Mouse (Mus musculus) testis, adult 2 months (tissue): ENCODE data around the gene Camta1. TPM values are rescaled to one million over a fixed set of nuclear protein-coding genes. Genes with fewer than 3 reads are reported as not detected.

Source experiments
- H3K27ac ChIP-seq: fragments of 200-500 bp; 2 replicates; pipeline ENCODE4 v1.5.1; 2012; ENCODE audit warnings: low read depth, low read length; ENCODE audit not compliant: control insufficient read depth, insufficient read depth
- H3K27me3 ChIP-seq: fragments of 200-500 bp; 2 replicates; pipeline ENCODE4 v1.6.1; 2012; ENCODE audit warnings: mild to moderate bottlenecking, low read length, moderate library complexity; ENCODE audit not compliant: control insufficient read depth, insufficient read depth
- H3K36me3 ChIP-seq: fragments of 200-500 bp; 2 replicates; pipeline ENCODE4 v1.6.1; 2012; ENCODE audit warnings: mild to moderate bottlenecking, low read length; ENCODE audit not compliant: control insufficient read depth, insufficient read depth
- H3K4me1 ChIP-seq: fragments of 200-500 bp; 2 replicates; pipeline ENCODE4 v1.6.1; 2012; ENCODE audit warnings: low read length; ENCODE audit not compliant: control insufficient read depth, insufficient read depth
- H3K4me3 ChIP-seq: fragments of 200-500 bp; 2 replicates; pipeline ENCODE4 v1.5.1; 2012; ENCODE audit warnings: low read depth, mild to moderate bottlenecking, low read length, moderate library complexity, mixed read lengths; ENCODE audit not compliant: control insufficient read depth
- CTCF ChIP-seq: fragments of 200-500 bp; IDR thresholded peaks from 2 replicates; pipeline ENCODE4 v1.5.1; 2012; ENCODE audit warnings: low read depth, mild to moderate bottlenecking, inconsistent platforms, low read length, moderate library complexity; ENCODE audit not compliant: control insufficient read depth, insufficient read depth, insufficient replicate concordance
- POLR2A ChIP-seq: fragments of 200-500 bp; IDR thresholded peaks from 2 replicates; pipeline ENCODE4 v1.6.1; 2012; ENCODE audit warnings: low read depth, mild to moderate bottlenecking, inconsistent platforms, low read length, moderate library complexity; ENCODE audit not compliant: control insufficient read depth
- polyA plus RNA-seq: library from polyadenylated mRNA; depleted of rRNA; stranded (reverse); fragments of >200 nt; gene quantifications from 2 replicates; pipeline ENCODE4 v1.2.3, GENCODE M21; 2012

Camta1 gene
- polyA plus RNA-seq, 1 experiment, result 15.4 TPM

DNA sequence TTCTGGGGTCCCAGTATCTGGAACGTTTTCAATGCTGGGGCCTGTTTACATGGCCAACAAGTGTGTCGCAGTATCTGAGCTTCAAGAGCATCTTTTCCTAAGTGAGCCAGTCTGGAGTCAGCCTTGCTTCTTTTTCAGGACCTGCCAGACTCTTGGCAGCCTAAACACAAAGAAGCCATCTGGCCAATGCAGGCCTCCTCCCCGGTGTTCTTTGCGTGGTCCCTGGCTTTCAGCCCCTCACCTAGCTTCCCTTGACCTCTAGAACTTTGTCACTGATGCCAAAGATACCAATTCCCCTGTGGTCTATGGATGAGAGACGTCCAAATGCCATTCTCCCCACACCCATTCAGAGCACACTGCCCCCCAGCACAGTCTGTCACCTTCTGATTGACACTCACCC is 289.0 kb downstream of the Camta1 start:
- Histone ChIP-seq H3K4me1 (no peaks in the 10 kb centered on the region), H3K36me3 (no peaks in the 10 kb centered on the region), H3K27ac (no peak overlapping the region), H3K4me3 (no peak overlapping the region), H3K27me3 (no peaks in the 10 kb centered on the region)
- TF ChIP-seq POLR2A (no peak), CTCF (no peak)

DNA sequence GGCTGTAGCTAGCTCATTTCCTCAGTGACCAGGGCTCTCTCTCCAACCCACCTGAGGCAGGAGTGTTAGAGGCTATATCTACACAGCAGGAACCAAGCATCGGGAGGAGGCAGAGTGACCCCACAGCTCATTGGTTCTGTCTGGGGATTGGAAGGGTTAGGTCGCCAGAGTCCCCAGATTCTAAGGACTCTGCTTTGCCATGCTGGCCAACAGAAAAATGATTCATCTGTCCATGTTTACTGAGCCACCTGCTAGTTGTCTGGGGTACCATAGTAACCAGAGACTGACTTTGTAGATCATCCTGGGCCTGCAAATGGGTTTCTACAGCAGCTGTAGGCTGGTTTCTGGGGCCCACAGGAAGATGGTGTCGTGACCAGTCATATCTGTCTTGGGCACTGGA is 292.1 kb downstream of the Camta1 start:
- no peak overlapping the region for H3K4me3 ChIP-seq
- no peaks in the 10 kb centered on the region for H3K27me3 ChIP-seq
- TF ChIP-seq CTCF, result no peak
- TF ChIP-seq POLR2A, result no peak
- no peaks in the 10 kb centered on the region for H3K36me3 ChIP-seq
- H3K27ac ChIP-seq, result no peak overlapping the region
- H3K4me1 ChIP-seq, result no peaks in the 10 kb centered on the region

DNA sequence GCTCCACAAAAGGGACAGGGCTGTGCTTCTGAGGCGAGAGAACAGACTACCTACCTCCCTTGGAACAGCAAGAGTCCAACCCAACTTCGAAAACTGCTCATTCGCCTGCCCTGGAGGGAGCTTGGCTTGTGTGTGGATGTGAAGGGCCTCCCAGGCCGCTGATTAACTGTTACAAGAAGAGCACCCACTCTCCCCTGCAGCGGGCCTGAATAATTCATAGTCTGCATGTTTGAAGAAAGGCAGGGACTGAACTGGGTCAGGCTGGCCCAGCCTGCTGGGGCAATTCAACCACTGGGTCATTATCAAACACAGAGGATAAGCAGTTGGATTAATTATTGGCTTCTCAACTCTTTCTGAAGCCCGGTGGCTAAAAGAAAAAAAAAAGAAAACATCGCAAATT is 292.8 kb downstream of the Camta1 start:
- no peaks in the 10 kb centered on the region for H3K27me3 ChIP-seq
- H3K4me1 ChIP-seq, result no peaks in the 10 kb centered on the region
- no peaks in the 10 kb centered on the region for H3K36me3 ChIP-seq
- no peak for TF ChIP-seq CTCF
- no peak for TF ChIP-seq POLR2A
- H3K27ac ChIP-seq, result no peak overlapping the region
- H3K4me3 ChIP-seq, result no peak overlapping the region

DNA sequence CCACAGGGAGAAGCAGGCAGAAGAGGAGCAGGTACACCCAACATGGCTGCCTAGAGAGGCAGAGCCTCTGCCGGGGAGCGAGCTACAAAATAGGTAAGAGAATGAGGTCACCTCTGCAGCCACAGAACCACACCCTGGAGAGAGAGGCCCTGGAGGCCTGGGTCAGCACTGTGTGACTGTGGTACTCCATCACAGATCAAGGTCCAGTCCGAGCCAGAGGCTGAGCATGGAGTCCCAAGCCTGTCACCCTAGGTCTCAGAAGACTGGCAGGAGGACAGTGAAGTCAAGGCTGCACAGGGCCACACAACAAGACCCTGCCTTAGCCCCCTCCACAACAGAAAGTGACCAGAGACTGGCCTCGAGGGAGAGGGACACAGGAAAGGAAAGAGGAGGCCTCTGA is 294.6 kb downstream of the Camta1 start:
- no peak for TF ChIP-seq POLR2A
- Histone ChIP-seq H3K27me3 (no peaks in the 10 kb centered on the region), H3K27ac (no peak overlapping the region), H3K4me3 (no peak overlapping the region), H3K4me1 (no peaks in the 10 kb centered on the region), H3K36me3 (no peaks in the 10 kb centered on the region)

DNA sequence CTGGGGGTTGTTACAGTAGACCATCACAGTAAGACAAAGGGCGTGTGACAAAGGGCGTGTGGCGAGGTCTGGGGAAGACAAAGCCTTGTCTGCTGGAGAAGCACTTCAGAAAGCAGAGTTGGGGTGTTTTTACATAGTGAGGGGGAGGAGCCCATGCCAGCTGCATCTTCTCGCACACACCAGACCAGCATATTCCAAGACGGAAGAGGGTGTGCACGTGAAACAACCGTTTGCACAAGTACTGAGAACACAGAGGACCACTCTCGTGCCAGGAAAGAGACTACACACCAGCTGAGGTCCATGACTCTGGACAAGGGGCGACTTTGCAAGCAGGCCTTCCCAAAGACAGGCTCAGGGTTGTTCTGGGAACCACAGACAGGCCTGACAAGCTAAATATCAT is 306.2 kb downstream of the Camta1 start:
- no peak overlapping the region for H3K4me3 ChIP-seq
- no peak overlapping the region for H3K27ac ChIP-seq
- H3K36me3 ChIP-seq, result no peaks in the 10 kb centered on the region
- TF ChIP-seq CTCF (no peak), POLR2A (no peak)
- H3K27me3 ChIP-seq, result no peaks in the 10 kb centered on the region
- H3K4me1 ChIP-seq, result no peaks in the 10 kb centered on the region

DNA sequence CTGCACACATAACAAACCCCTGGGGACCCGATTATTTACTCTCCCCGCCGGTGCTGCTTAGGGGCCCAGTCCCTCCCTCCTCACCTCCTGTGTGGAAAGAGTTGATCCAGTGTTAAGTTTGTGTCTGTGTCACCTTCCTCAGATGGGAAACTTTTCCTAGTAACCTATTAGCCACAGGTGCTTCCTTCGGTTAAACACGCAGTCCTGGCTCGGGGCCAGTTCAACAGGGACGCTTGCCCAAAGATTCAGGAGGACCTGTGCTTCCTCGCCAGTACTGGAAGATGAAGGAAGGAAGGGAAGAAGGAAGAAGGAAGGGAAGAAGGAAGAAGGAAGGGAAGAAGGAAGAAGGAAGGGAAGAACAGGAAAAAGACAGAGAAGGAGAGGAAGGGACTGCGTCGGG is 312.2 kb downstream of the Camta1 start:
- Histone ChIP-seq H3K4me3 (no peak overlapping the region), H3K36me3 (no peaks in the 10 kb centered on the region), H3K4me1 (peaks cover 5% of the 10 kb centered on the region), H3K27ac (no peak overlapping the region), H3K27me3 (no peaks in the 10 kb centered on the region)
- no peak for TF ChIP-seq POLR2A
- TF ChIP-seq CTCF, result no peak

DNA sequence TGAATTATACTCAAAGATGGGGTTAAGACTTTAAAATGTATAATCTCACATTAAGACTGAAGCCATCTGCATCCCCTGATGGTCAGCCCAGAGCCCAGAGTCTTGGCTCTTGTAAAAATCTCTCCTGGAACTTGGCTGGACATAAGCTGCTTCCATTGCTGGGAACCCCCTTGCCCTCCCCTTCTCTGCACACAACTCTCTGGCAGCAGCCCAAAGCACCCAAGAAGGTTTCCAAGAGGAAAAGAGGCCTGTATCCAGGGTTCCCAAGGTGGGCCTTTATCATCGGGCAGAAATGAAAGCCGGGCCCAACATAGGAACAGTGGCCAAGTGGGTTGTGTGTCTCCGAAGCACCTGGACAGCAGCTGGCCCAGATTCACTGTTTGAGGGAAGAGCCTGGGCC is 316.2 kb downstream of the Camta1 start:
- H3K27me3 ChIP-seq, result no peaks in the 10 kb centered on the region
- H3K4me3 ChIP-seq, result no peak overlapping the region
- H3K4me1 ChIP-seq, result peaks cover 5% of the 10 kb centered on the region
- H3K27ac ChIP-seq, result no peak overlapping the region
- TF ChIP-seq POLR2A (no peak), CTCF (no peak)
- H3K36me3 ChIP-seq, result no peaks in the 10 kb centered on the region

DNA sequence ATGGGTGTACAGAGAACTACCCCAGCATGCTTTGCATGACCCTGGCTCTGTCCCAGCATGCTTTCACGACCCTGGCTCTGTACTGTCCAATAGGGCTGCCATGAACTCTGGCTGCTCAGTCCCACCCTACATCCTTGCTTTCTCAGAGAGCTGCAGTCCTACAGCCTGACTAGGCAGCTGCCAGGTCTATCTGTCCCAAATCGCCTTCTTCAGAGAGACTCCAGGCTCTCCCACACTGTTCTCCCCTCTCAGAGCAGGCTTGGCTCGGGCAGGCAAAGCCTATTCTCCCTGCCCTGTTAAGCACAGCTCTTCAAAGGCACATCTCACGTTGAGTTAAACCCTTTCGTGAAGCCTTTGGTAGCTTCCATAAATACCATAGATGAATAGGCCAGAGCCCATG is 317.5 kb downstream of the Camta1 start:
- no peaks in the 10 kb centered on the region for H3K36me3 ChIP-seq
- no peaks in the 10 kb centered on the region for H3K27me3 ChIP-seq
- TF ChIP-seq POLR2A (no peak), CTCF (no peak)
- H3K4me3 ChIP-seq, result no peak overlapping the region
- H3K4me1 ChIP-seq, result peaks cover 5% of the 10 kb centered on the region
- H3K27ac ChIP-seq, result no peak overlapping the region
